Mouse (Mus musculus) duodenum, adult 2 months (tissue): Measurements from ENCODE around the gene Fam198b. TPM values are rescaled to one million over a fixed set of nuclear protein-coding genes. Genes with fewer than 3 reads are reported as not detected.

ENCODE experiments used
- polyA plus RNA-seq: library from polyadenylated mRNA; depleted of rRNA; stranded (reverse); fragments of >200 nt; gene quantifications from 2 replicates; pipeline ENCODE4 v1.2.3, GENCODE M21; 2012; ENCODE audit warnings: low replicate concordance; rRNA removed

Fam198b gene
- 0.90 and 1.6 TPM in 2 replicates for polyA plus RNA-seq

GRCm38 (mm10) chr3:79884305-79884704 lies at the start of gene Fam198b:
TSS of gene Fam198b (plus strand) at chr3:79884533.

GRCm38 (mm10) chr3:79852654-79853166 lies 31.6 kb upstream of the Fam198b start, which contains the start of gene Tmem144:
TSS of gene Tmem144 (minus strand) at chr3:79852773.

Other genes starting within 250 kb of the Fam198b start
- not detected in 2 replicates for gene Rxfp1, start 146.7 kb upstream of the Fam198b start, polyA plus RNA-seq
- 1.6 and 2.0 TPM in 2 replicates for gene Tmem144, start 31.8 kb upstream of the Fam198b start, polyA plus RNA-seq